Mouse (Mus musculus): ENCODE measurements around the gene Dirc2.

Gene Dirc2

GRCm38 (mm10) chr16:35768785-35769642, at the start of gene Dirc2:
Gene Dirc2 (minus strand): TSS chr16:35769356.
- DNase-seq (ENCODE audit: low spot score in 2 of 2): peak; percentile 57 to 66

GRCm38 (mm10) chr16:35817255-35818089, 48.3 kb upstream of the Dirc2 start:
- peak; percentile 80 to 83 for DNase-seq (ENCODE audit: low spot score in 2 of 2)

GRCm38 (mm10) chr16:35813119-35813518, 44.0 kb upstream of the Dirc2 start:
- DNase-seq (ENCODE audit: low spot score in 2 of 2): no peak

- no peak for DNase-seq (ENCODE audit: low spot score in 2 of 2)
These were observed 39.7 kb upstream of the Dirc2 start for GRCm38 (mm10) chr16:35808838-35809237.

- no peak for DNase-seq (ENCODE audit: low spot score in 2 of 2)
These were observed 38.5 kb upstream of the Dirc2 start for GRCm38 (mm10) chr16:35807663-35807992.

DNA sequence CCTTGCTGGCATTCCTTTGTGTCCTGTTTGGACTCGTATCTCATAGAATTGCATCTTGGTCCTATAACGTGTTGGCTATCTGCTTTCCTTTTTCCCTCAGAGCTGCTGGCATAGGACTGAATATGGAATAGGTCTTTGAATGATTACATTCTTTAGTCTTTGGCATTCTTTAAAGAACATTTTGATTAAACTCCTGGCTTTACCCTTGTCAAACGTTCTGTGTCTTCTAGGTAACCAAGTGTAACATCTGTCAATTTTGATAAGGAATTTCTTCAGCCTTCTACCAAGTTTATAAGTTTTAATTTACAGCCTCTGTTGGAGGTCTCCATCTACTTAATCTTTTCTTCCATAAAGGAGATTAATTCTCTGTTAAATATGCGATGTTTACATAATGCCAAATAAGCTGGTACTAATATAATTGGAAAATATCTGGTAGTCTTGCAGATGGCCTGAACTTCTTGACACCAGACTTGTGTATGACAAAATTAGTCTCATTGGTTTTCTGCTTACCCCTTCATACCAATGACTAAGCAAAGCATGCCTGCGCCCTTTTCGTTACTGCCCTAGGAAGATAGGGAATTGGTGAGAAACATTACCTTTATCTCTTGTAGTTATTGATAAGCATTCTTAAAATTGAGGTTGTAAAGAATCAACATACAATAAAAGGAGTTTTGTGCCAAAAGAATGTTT, 38.0 kb upstream of the Dirc2 start:
- DNase-seq (ENCODE audit: low spot score in 2 of 2): no peak

DNA sequence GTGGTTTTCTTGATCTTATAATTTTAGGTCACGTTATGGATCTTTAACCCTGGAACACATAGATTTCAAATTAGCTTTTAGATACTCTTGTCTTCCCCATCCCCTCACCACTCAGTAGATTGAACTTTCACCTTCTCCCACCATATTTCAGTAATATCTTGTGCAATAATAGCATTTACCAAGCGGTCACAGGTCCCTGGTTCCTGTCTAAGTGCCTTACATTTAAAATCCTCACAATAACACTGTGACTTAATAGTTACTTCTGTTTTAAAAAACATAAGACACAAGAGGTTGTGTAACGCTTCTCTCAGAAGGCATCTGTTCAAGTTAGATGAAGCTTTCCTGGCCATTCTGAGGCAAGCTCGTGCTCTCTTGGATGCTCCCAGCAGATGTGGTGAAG, 34.6 kb upstream of the Dirc2 start:
- no peak for DNase-seq (ENCODE audit: low spot score in 2 of 2)

DNA sequence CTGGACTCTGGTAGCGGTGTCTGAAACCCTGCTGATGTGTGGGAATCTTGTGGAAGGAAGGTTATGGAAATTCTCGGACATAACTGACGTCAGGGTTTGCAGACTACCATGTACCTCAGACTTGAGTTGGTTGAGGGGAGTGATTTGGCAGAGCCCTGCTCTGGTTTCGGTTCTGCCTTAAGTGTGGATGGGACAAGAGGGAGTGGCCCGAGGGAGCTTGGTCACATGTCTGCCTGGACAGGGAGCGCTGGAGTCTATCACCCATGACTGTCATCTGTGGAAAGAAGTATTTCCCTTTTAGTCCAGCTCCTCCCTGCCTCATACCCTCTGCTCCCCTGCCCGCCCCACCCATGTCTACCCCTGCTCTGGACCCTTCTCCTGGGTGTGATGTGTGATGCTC, 33.0 kb upstream of the Dirc2 start:
- no peak for DNase-seq (ENCODE audit: low spot score in 2 of 2)

- no peak for DNase-seq (ENCODE audit: low spot score in 2 of 2)
These were observed 22.9 kb upstream of the Dirc2 start for GRCm38 (mm10) chr16:35791962-35792521.

DNA sequence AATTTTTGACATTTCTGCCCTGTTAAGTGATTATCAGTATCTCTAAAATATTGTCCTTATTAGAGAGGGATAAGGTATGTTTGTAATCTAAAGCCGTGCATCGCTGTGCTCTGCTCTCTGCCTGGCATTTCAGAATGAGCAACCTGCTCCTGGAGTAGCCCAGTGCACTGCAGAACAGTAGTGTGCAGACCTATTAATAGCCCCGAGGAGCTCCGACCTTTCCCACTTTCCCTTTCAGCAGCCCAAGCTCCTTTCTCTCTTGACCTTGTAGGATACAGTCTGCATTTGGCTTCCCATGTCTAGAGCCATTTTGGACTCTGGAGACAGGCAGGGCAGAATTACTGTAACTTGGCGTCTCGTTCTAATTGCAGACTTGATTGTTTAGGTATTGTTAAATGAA, 19.2 kb upstream of the Dirc2 start:
- no peak for DNase-seq (ENCODE audit: low spot score in 2 of 2)

- DNase-seq (ENCODE audit: low spot score in 2 of 2): no peak
These were observed 18.5 kb upstream of the Dirc2 start for GRCm38 (mm10) chr16:35787568-35788189.

DNA sequence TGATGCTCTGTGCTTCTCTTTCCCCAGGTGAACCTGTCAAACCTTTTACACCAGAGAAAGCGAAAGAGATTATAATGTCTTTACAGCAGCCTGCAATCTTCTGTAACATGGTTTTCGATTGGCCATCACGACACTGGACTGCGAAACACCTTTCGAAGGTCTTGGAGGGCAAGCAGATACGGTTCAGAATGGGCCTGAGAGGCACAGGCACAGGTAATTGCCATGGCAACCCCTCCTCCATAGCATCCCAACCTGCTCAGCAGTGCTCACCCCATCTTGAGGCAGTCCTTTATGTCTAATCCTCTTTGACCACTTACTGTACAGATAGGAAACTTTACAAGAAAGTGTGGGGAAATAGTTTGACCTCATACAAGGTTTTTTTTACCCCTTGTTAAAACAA, 18.0 kb upstream of the Dirc2 start:
- no peak for DNase-seq (ENCODE audit: low spot score in 2 of 2)

GRCm38 (mm10) chr16:35784134-35784725, 15.1 kb upstream of the Dirc2 start:
- DNase-seq (ENCODE audit: low spot score in 2 of 2): no peak

- no peak for DNase-seq (ENCODE audit: low spot score in 2 of 2)
These were observed 14.0 kb upstream of the Dirc2 start for GRCm38 (mm10) chr16:35783207-35783573.

DNA sequence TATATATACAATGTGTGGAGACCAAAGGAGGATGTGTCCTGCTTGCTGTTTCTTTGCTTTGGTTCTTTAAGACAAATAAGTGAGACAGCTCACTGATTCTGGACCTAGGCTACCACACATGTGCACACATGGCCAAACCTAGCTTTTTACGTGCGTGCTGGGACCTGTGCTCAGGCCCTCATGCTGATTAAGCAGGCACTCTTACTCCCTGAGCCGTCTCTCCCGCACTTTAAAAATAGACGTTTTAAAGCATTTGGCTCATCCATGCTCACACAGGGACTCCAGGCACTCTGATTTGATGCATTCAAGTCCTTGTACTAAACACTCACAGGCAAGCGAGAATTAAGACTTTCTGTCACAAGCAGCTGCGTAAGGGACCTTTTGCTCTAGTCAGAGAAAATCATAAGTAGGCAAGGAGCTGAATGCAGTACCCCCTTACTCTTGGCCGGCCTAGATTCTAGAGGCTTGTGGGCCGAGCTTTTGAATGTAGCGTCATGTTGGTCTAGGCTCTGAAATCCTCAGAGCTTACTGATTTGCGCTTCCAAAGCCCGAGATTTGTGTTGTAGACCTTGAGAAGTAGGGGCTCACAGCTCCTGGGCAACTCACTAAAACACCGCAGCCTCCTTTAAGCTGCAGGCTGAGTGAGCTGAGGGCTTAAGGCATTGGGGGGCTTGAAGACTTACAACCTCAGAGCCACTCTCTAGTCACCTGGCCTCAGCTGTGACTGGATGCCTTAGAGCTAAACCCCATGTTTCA, 13.5 kb upstream of the Dirc2 start:
- no peak for DNase-seq (ENCODE audit: low spot score in 2 of 2)

GRCm38 (mm10) chr16:35781651-35782050, 12.5 kb upstream of the Dirc2 start:
- DNase-seq (ENCODE audit: low spot score in 2 of 2): no peak

- DNase-seq (ENCODE audit: low spot score in 2 of 2): no peak
These were observed 11.9 kb upstream of the Dirc2 start for GRCm38 (mm10) chr16:35781096-35781495.

DNA sequence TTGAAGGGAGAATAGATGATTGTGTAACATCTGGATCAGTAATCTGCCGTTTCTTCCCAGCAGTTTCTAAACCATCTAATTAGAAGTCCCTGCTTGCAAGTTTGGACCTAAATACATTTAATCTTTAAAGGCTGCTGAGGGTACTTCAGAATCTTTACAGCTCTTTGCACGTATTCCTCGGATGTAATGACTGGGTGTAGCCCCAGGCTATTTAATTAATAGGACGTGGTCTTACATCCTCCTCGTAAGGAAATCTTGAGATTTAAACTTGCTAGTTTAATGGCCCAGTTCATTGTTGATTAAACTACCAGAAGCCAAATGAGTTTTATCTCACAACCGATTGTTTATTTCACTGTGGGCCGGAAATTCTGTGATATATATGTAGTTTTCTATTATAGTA, 10.5 kb upstream of the Dirc2 start:
- no peak for DNase-seq (ENCODE audit: low spot score in 2 of 2)

DNA sequence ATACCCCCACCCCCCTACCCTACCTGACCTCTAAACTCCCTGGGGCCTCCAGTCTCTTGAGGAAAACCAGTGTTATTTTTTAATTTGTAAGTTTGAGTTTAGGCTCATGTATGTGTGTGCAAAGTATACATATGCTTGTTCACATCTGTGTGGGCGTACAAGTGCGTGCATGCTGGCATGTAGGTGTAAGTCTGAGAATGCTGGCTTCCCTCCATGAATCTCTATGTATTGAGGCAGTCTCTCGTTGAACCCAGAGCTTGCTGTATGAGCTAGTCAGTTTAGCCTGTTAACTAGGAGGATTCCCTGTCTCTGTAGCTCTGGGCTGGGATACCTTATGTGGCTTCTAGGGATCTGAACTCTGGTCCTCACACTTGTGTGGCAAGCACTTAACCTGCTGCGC, 8.6 kb upstream of the Dirc2 start:
- DNase-seq (ENCODE audit: low spot score in 2 of 2): no peak

DNA sequence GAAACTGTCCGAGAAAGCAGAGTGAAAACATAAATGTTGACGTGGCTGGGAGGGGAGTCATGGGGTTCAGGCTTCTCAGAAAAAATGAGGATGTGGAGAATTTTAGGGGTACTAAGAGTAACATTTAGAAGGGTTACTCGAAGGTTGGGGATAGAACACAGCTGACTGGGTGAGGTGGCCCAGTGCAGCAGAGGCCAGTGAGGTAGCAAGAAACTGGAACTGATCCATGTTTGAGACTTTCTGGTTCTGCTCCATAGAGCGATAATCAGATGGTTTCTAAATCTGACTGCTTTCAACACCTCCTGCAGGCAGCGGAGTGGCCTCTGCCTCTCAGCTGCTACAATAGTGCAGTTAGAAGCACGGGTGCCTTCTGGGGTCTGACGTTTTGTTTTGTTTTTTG, 7.6 kb upstream of the Dirc2 start:
- no peak for DNase-seq (ENCODE audit: low spot score in 2 of 2)

DNA sequence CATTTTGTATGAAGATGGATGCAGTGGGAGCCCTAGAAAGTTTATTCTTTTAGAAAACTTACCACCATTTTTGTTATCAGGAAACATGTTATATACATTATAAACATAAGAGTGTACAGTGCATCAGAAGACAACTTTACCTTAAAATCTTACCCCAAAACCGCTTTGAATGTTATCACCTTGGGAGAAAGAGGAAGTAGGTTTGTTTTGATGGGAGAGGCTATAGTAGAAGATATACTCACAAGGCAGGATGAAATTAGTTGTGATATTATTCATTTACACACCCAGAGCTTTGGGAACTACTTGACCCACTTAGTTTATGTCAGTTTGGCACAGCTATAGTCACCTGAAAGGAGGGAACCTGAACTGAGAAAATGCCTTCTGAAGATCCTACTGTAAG, 6.7 kb upstream of the Dirc2 start:
- DNase-seq (ENCODE audit: low spot score in 2 of 2): no peak
